Mouse (Mus musculus) intestine, postnatal 0 days (tissue): ENCODE measurements around the gene Lrrc2. TPM values are rescaled to one million over a fixed set of nuclear protein-coding genes. Genes with fewer than 3 reads are reported as not detected.

Experiments used
- ATAC-seq: fragments of 200-750 bp; cut with Nextera tagmentation; 2 replicates; pipeline ENCODE4 v1.8.0; 2017; ENCODE audit warnings: mild to moderate bottlenecking, moderate TSS enrichment, moderate library complexity
- H3K27ac ChIP-seq: fragments of 300-500 bp; sonication (generic); 2 replicates; pipeline ENCODE4 v1.5.1; 2014; ENCODE audit warnings: mild to moderate bottlenecking, low read depth, low read length, moderate library complexity
- H3K27me3 ChIP-seq: fragments of 300-500 bp; sonication (generic); replicated peaks from 2 replicates; pipeline ENCODE4 v1.6.1; 2014; ENCODE audit warnings: low read length, mixed read lengths; ENCODE audit not compliant: control insufficient read depth, insufficient read depth
- H3K36me3 ChIP-seq: fragments of 300-500 bp; sonication (generic); 2 replicates; pipeline ENCODE4 v1.6.1; 2014; ENCODE audit warnings: mild to moderate bottlenecking, moderate library complexity; ENCODE audit not compliant: control insufficient read depth, insufficient read depth
- H3K4me1 ChIP-seq: fragments of 300-500 bp; sonication (generic); replicated peaks from 2 replicates; pipeline ENCODE4 v1.6.1; 2014; ENCODE audit warnings: antibody characterized with exemption, low read length, mixed read lengths; ENCODE audit not compliant: control insufficient read depth, insufficient read depth
- H3K4me2 ChIP-seq: fragments of 300-500 bp; sonication (generic); replicated peaks from 2 replicates; pipeline ENCODE4 v1.6.1; 2014; ENCODE audit warnings: low read depth, mild to moderate bottlenecking, moderate library complexity
- H3K4me3 ChIP-seq: fragments of 300-500 bp; sonication (generic); 2 replicates; pipeline ENCODE4 v1.5.1; 2014; ENCODE audit warnings: low read depth, low read length
- H3K9ac ChIP-seq: fragments of 300-500 bp; sonication (generic); 2 replicates; pipeline ENCODE4 v1.6.1; 2014; ENCODE audit warnings: mild to moderate bottlenecking, low read depth, low read length
- H3K9me3 ChIP-seq: fragments of 300-500 bp; sonication (generic); 2 replicates; pipeline ENCODE4 v1.6.1; 2016; ENCODE audit warnings: mixed run types; ENCODE audit not compliant: control insufficient read depth
- CTCF ChIP-seq: sonication (generic); IDR thresholded peaks from 2 replicates; pipeline ENCODE4 v1.5.1; 2016; ENCODE audit warnings: low read depth, mild to moderate bottlenecking, control low read depth, antibody characterized with exemption, moderate library complexity
- WGBS: fragments of 180-500 bp; shearing (Covaris S2); extraction: QIAGEN DNeasy Blood & Tissue Kit; methylation state at CpG from one replicate; pipeline ENCODE4 v1.1.7; 2014; 5-methylcytosine and 5-hydroxymethylcytosine counted together
- microRNA-seq: library from miRNA; unstranded; fragments of <30 nt; microRNA quantifications from one replicate; pipeline ENCODE4, GENCODE M21; 2016
- polyA plus RNA-seq: library from polyadenylated mRNA; unstranded; fragments of >200 nt; fragmentation: Nextera tagmentation; extraction: Ambion mirVana; gene quantifications from 2 replicates; pipeline ENCODE4 v1.2.1, GENCODE M21; 2015

Gene Lrrc2
- polyA plus RNA-seq, 1 experiment from 2014 or later: 0.23 TPM

- no peak for ATAC-seq
- H3K36me3 ChIP-seq: no peaks in the 10 kb centered on the region
- no peak overlapping the region for H3K9ac ChIP-seq
- H3K4me2 ChIP-seq: no peak overlapping the region
- peak; percentile 38 for TF ChIP-seq CTCF
- no peak overlapping the region for H3K4me3 ChIP-seq
- no peaks in the 10 kb centered on the region for H3K9me3 ChIP-seq
- H3K4me1 ChIP-seq: no peaks in the 10 kb centered on the region
- WGBS: 85% methylated on average over 4 of the region's 4 CpGs
- H3K27ac ChIP-seq: no peak overlapping the region
- H3K27me3 ChIP-seq: no peaks in the 10 kb centered on the region
Measured at GRCm38 (mm10) chr9:111015658-111016057, 64.3 kb downstream of the Lrrc2 start.

- Histone ChIP-seq H3K9ac (no peak within 1 kb of the TSS), H3K9me3 (no peaks in the 10 kb centered on the region), H3K27ac (peak within 1 kb of the TSS; percentile 63), H3K36me3 (no peaks in the 10 kb centered on the region), H3K4me1 (no peaks in the 10 kb centered on the region), H3K27me3 (no peaks in the 10 kb centered on the region), H3K4me2 (no peak within 1 kb of the TSS), H3K4me3 (no peak within 1 kb of the TSS)
- no peak for TF ChIP-seq CTCF
- peak; percentile 96 for ATAC-seq
- 31% methylated on average over 5 of the region's 5 CpGs for WGBS
Measured at GRCm38 (mm10) chr9:111019022-111019421, 67.7 kb downstream of the Lrrc2 start, which contains the start of gene Ltf. Gene Ltf (plus strand): TSS chr9:111019271.

- Histone ChIP-seq H3K36me3 (no peaks in the 10 kb centered on the region), H3K4me3 (no peak overlapping the region), H3K27me3 (no peaks in the 10 kb centered on the region), H3K4me1 (no peaks in the 10 kb centered on the region), H3K9me3 (no peaks in the 10 kb centered on the region), H3K27ac (no peak overlapping the region), H3K9ac (no peak overlapping the region), H3K4me2 (no peak overlapping the region)
- no peak for ATAC-seq
- WGBS: 88% methylated on average over 10 of the region's 10 CpGs
- TF ChIP-seq CTCF: no peak
Measured at GRCm38 (mm10) chr9:111026791-111027190, 75.4 kb downstream of the Lrrc2 start.

Small RNAs within 50 kb of the gene (microRNA-seq; reads per million reads assigned to microRNA genes)
- not detected for gene Gm24269

Other genes starting within 250 kb of the Lrrc2 start
- gene Myl3, start 209.7 kb upstream of the Lrrc2 start, polyA plus RNA-seq: 0.16 TPM in 1 of 2 replicates, not detected in the other
- gene Pth1r, start 204.4 kb upstream of the Lrrc2 start, polyA plus RNA-seq: 8.9 and 9.1 TPM in 2 replicates
- not detected in 2 replicates for gene Prss42, start 153.4 kb upstream of the Lrrc2 start, polyA plus RNA-seq
- gene Prss44, start 137.6 kb upstream of the Lrrc2 start, polyA plus RNA-seq: not detected in 2 replicates
- gene Prss43, start 124.9 kb upstream of the Lrrc2 start, polyA plus RNA-seq: not detected in 2 replicates
- not detected in 2 replicates for gene Prss45, start 117.0 kb upstream of the Lrrc2 start, polyA plus RNA-seq
- not detected in 2 replicates for gene Prss46, start 107.0 kb upstream of the Lrrc2 start, polyA plus RNA-seq
- gene Prss50, start 93.6 kb upstream of the Lrrc2 start, polyA plus RNA-seq: 0.31 and 0.35 TPM in 2 replicates
- gene Als2cl, start 71.7 kb upstream of the Lrrc2 start, polyA plus RNA-seq: 7.6 and 8.3 TPM in 2 replicates
- 10.0 and 11.2 TPM in 2 replicates for gene Tmie, start 71.4 kb upstream of the Lrrc2 start, polyA plus RNA-seq
- gene Fam240a, start 34.7 kb upstream of the Lrrc2 start, polyA plus RNA-seq: not detected in 2 replicates
- gene Tdgf1, start 5.4 kb upstream of the Lrrc2 start, polyA plus RNA-seq: 0.08 TPM in 1 of 2 replicates, not detected in the other
- gene Rtp3, start 39.0 kb downstream of the Lrrc2 start, polyA plus RNA-seq: 0.10 and 0.17 TPM in 2 replicates
- gene Ltf, start 67.7 kb downstream of the Lrrc2 start, polyA plus RNA-seq: 8.3 and 14.1 TPM in 2 replicates
- gene Ccrl2, start 106.0 kb downstream of the Lrrc2 start, polyA plus RNA-seq: 2.7 and 3.8 TPM in 2 replicates
- 45.1 and 46.1 TPM in 2 replicates for gene Lrrfip2, start 166.0 kb downstream of the Lrrc2 start, polyA plus RNA-seq